Mouse (Mus musculus) cortical plate, adult 2 months (tissue): ENCODE data around the gene Aadac. TPM values are rescaled to one million over a fixed set of nuclear protein-coding genes. Genes with fewer than 3 reads are reported as not detected.

ENCODE experiments used
- H3K27ac ChIP-seq: fragments of 200-500 bp; 2 replicates; pipeline ENCODE4 v1.5.1; 2012; ENCODE audit warnings: low read length, control low read depth, inconsistent platforms; ENCODE audit not compliant: insufficient read depth
- H3K4me1 ChIP-seq: fragments of 200-500 bp; 2 replicates; pipeline ENCODE4 v1.6.1; 2011; ENCODE audit warnings: low read length; ENCODE audit not compliant: control insufficient read depth, insufficient read depth
- H3K4me3 ChIP-seq: fragments of 200-500 bp; 2 replicates; pipeline ENCODE4 v1.5.1; 2011; ENCODE audit warnings: mild to moderate bottlenecking, low read length, control low read depth; ENCODE audit not compliant: insufficient read depth
- CTCF ChIP-seq: fragments of 200-500 bp; IDR thresholded peaks from 2 replicates; pipeline ENCODE4 v1.5.1; 2011; ENCODE audit warnings: mild to moderate bottlenecking, control low read depth, low read length; ENCODE audit not compliant: insufficient read depth; ENCODE audit errors: extremely low read depth
- POLR2A ChIP-seq: fragments of 200-500 bp; IDR thresholded peaks from 2 replicates; pipeline ENCODE4 v1.6.1; 2011; ENCODE audit warnings: mild to moderate bottlenecking, low read length, control low read depth; ENCODE audit not compliant: insufficient read depth; ENCODE audit errors: extremely low read depth
- polyA plus RNA-seq: library from polyadenylated mRNA; depleted of rRNA; stranded (reverse); fragments of >200 nt; gene quantifications from 2 replicates; pipeline ENCODE4 v1.2.3, GENCODE M21; 2012; rRNA removed

Gene Aadac
- polyA plus RNA-seq: not detected in 2 replicates

DNA sequence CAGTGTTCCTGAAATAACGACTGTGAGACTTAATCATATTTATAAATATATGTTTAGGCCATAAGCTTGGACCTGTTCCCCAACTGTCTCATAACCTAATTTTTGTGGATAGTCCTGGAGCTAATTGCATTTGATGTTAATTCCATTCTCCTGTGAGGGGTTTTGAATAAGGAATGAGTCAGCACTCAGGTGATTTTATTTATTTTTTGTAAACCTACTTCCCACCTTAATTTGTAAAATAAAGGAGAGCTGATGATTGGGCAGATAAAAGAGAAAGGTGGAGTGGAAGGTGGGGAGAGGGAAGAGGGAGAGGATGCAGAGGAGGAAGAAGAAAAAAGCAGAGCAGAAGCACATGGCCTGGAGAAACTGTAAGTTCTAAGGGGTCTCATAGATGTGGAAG lies at the start of gene Aadac:
Aadac (plus strand) TSS at position 301 of the 400 bp plus-strand sequence.
- no peaks in the 10 kb centered on the region for H3K4me1 ChIP-seq
- no peak within 1 kb of the TSS for H3K27ac ChIP-seq
- H3K4me3 ChIP-seq: no peak within 1 kb of the TSS
- TF ChIP-seq POLR2A (no peak), CTCF (no peak)

DNA sequence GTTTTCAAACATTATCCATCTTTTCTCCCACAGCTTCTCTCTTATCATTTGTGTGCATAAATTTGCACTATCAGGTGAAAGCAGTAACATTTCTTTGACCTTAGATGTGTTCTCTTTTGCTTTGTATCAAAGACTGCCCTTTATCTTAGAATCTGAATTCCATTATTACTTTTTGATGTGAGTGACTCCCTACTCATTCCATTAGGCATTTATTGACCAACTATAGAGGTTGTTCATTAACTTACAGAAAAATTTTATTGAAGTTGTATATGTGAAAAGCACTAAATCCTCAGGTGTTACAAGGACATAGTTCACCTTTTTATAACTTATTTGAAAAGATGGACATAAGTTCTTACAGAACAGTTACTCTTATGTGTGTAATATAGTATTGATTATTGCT lies 21.9 kb upstream of the Aadac start:
- no peak for TF ChIP-seq POLR2A
- TF ChIP-seq CTCF: no peak
- Histone ChIP-seq H3K4me3 (no peak overlapping the region), H3K4me1 (no peaks in the 10 kb centered on the region), H3K27ac (no peak overlapping the region)

DNA sequence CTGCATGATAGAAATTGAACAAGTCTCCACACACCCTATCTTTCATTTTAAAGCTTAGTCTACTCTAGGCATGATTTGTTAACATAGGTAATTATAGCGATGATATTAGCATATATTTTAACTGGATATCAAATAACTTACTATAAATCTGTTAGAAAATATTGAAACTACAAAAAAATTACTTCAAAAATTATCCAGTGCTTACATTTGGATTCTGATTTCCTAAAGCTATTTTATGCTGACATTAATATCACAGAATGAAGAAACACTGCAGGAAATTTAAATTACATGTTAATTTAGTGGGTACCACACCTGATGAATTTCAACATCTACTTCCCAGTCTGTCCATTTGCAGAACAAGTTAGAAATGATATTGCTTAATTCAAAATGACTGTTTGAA lies 19.1 kb upstream of the Aadac start, which contains the start of gene Aadacl2:
Aadacl2 (plus strand) TSS at position 301 of the 400 bp plus-strand sequence.
- Histone ChIP-seq H3K4me3 (no peak within 1 kb of the TSS), H3K27ac (no peak within 1 kb of the TSS), H3K4me1 (no peaks in the 10 kb centered on the region)
- TF ChIP-seq POLR2A: no peak
- no peak for TF ChIP-seq CTCF

DNA sequence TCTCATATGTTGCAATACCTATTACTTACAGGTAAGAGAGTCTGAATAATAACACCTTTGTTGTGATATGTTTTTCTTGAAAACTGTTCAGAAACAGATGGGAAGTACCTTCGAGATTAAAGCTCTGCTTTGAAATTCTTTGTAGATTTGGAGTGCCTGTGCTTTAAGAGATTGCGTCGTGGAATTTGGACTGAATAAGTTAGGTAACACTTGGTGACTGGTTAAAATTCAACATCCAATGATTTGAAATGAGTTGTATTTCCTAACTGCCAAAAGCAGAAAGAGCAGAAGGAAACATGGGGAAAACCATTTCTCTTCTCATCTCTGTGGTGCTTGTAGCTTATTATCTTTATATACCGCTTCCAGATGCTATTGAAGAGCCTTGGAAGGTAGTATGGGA lies 6.0 kb downstream of the Aadac start:
- TF ChIP-seq CTCF (no peak), POLR2A (no peak)
- no peak overlapping the region for H3K4me3 ChIP-seq
- no peak overlapping the region for H3K27ac ChIP-seq
- H3K4me1 ChIP-seq: no peaks in the 10 kb centered on the region

DNA sequence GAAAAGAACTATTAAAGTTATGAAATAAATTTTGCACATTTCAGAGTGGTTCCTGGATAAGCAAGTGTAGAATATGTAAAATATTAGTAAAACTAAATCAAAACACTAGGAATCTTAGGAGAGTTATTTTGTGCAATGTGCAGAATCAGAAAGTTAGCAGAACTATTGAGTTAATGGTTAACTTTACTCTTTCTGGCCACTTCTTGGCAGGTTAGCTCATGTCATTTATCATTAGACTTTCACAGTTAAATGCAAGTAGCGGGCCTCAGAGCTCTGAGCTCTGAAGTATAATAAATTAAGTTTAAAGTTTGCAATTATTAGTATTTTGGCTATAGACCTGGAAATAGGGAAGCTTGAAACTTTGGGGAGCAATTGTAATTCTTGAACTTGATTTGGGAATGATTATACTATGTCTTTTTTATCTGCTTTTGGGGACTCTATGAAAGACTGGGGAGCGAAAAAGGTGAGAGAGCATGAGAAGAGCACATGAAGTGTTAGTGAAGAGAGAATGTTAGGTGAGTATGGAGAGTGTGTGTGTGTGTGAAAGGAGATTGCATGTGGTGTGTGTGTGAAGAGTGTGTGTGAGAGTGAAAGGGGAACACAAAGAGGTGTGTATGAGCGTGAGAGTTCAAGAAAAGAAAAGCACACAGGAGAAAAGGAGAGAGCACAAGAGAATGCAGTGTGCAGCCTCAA lies 20.9 kb downstream of the Aadac start:
- Histone ChIP-seq H3K4me1 (no peaks in the 10 kb centered on the region), H3K4me3 (no peak overlapping the region), H3K27ac (no peak overlapping the region)
- TF ChIP-seq POLR2A (no peak), CTCF (no peak)

DNA sequence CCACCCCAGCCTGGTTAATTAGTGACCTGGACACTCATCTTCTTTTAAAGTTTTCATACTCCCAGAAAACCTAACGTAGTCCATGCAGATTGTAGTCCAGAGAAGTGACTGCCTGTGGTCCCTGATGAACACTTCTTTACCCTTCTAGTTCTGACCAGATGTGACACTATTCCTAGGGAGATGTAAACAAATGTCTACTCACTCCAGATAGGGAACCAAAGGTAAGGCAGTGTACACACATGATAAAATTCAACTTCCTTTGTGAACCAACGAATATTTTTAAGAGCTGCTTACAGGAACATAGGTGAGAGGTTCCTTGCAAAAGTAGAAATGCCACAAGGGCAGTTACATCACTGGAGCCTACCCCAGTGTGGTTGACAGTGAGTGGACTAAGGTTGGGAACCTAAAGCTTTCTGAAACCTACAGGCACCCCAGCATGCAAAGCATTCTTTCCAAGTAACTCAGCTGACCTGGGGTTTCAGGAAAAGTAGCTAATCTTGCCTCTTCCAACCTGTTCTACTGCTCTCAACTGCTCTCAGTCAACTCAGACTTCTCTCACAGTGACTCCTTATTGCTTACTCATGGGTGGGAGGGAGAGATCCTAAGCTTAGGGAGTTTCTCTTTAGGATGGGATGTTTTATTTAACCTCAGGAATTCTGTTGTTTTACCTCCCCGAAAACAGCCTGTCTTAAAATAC lies 27.9 kb downstream of the Aadac start:
- H3K27ac ChIP-seq: no peak overlapping the region
- H3K4me1 ChIP-seq: no peaks in the 10 kb centered on the region
- H3K4me3 ChIP-seq: no peak overlapping the region
- TF ChIP-seq CTCF (no peak), POLR2A (no peak)

DNA sequence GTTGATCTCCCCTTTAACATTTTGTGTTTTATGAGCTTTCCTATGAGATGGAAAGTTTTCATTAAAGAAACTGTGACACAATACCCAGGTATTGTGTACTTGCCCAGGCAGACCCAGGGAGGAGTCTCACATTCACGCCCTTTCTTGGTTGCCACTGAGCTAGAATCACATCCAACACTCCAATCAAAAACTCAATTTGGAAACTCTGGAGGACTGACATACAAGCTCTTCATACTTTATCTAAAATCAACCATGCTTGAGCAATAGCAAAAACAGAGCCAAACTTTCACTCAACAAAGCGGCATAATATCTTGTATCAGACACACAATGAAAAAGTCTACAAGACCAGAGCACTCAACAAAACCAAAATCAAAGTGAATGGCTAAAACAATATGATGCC lies 28.4 kb downstream of the Aadac start:
- no peak overlapping the region for H3K27ac ChIP-seq
- H3K4me3 ChIP-seq: no peak overlapping the region
- no peaks in the 10 kb centered on the region for H3K4me1 ChIP-seq
- no peak for TF ChIP-seq CTCF
- TF ChIP-seq POLR2A: no peak

DNA sequence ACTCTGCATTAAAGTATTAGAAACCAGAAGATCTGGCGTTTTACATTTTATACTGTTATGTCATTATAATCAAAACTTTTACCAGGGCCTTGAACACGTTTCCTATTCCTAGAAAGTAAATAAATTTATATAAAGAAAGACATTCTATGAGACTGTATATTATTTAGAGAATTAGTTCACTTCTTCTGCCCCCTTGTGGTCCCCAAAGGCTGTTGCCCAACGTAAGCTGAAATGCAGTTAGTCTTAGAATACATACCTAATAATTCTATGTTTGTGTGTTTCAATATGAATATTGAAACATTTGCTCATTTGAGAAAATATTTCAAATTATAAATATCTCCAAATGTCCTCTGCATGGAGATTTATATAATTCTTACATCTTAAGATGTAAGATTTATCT lies 30.9 kb downstream of the Aadac start:
- H3K4me1 ChIP-seq: no peaks in the 10 kb centered on the region
- TF ChIP-seq POLR2A (no peak), CTCF (peak; percentile 40; the same call in 1 of the 2 replicates)

DNA sequence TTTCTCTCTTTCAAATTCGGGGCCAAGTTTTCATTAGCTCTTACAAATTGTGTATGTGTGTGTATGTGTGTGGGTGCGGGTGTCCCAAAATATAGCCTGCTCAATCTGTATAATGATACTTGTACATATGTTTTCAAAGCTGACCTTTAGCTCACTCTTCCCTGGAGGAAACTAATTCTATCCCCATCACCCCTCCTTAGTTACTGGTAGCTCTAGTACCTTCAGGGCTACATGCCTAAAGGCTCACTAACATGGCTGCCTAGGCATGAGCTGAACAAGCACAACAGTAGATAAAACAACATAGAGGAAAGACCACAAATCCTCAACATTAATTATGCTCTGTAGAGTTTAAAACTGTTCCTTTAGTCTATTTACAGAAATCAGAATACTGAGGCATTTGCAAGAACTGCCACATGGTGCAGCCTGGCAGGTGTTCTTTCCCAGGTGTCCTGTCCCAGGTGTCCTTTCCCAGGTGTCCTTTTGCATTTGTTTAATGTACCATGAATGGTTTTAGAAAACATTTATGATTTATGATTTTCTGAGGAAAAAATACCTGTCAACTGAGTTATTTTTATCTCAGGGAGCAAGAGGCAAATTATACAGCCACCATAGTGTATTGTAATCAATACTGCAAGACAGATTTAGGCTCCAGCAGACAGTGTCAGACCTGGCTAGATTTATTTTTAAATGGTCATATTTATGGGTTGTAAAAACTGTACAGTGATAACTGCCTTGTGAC lies 31.7 kb downstream of the Aadac start:
- Histone ChIP-seq H3K27ac (no peak overlapping the region), H3K4me3 (no peak overlapping the region), H3K4me1 (no peaks in the 10 kb centered on the region)
- no peak for TF ChIP-seq POLR2A
- no peak for TF ChIP-seq CTCF

More for the DNA sequence above, 30.9 kb downstream of the Aadac start:
- H3K27ac ChIP-seq: no peak overlapping the region
- no peak overlapping the region for H3K4me3 ChIP-seq
